Mouse (Mus musculus) hindbrain, embryonic 14.5 days (tissue): ENCODE data around the gene Usp2. TPM values are rescaled to one million over a fixed set of nuclear protein-coding genes. Genes with fewer than 3 reads are reported as not detected.

Experiments
- ATAC-seq: fragments of 200-750 bp; cut with Nextera tagmentation; 2 replicates; pipeline ENCODE4 v1.8.0; 2017; ENCODE audit warnings: moderate number of reproducible peaks, mild to moderate bottlenecking, moderate TSS enrichment, moderate library complexity; ENCODE audit not compliant: low FRiP score
- DNase-seq: peaks from one replicate; pipeline ENCODE4 v3.0.0-alpha.2; 2015; ENCODE audit warnings: low spot score
- H3K27ac ChIP-seq: fragments of 300-500 bp; sonication (generic); 2 replicates; pipeline ENCODE4 v1.5.1; 2014; ENCODE audit warnings: mild to moderate bottlenecking, moderate library complexity
- H3K27me3 ChIP-seq: fragments of 300-500 bp; sonication (generic); 2 replicates; pipeline ENCODE4 v1.6.1; 2014; ENCODE audit warnings: mild to moderate bottlenecking, low read length, mixed read lengths; ENCODE audit not compliant: control insufficient read depth, insufficient read depth
- H3K36me3 ChIP-seq: fragments of 300-500 bp; sonication (generic); replicated peaks from 2 replicates; pipeline ENCODE4 v1.6.1; 2014; ENCODE audit not compliant: control insufficient read depth, insufficient read depth
- H3K4me1 ChIP-seq: fragments of 300-500 bp; sonication (generic); replicated peaks from 2 replicates; pipeline ENCODE4 v1.6.1; 2014; ENCODE audit warnings: antibody characterized with exemption, low read length, mixed read lengths; ENCODE audit not compliant: control insufficient read depth, insufficient read depth
- H3K4me2 ChIP-seq: fragments of 300-500 bp; sonication (generic); replicated peaks from 2 replicates; pipeline ENCODE4 v1.6.1; 2014; ENCODE audit warnings: mild to moderate bottlenecking, moderate library complexity
- H3K4me3 ChIP-seq: fragments of 300-500 bp; sonication (generic); replicated peaks from 2 replicates; pipeline ENCODE4 v1.5.1; 2014; ENCODE audit warnings: mild to moderate bottlenecking, low read length
- H3K9ac ChIP-seq: fragments of 300-500 bp; sonication (generic); 2 replicates; pipeline ENCODE4 v1.6.1; 2014
- H3K9me3 ChIP-seq: fragments of 300-500 bp; sonication (generic); 2 replicates; pipeline ENCODE4 v1.6.1; 2016; ENCODE audit warnings: low read length; ENCODE audit not compliant: control insufficient read depth
- WGBS: fragments of 180-500 bp; shearing (Covaris S2); extraction: QIAGEN DNeasy Blood & Tissue Kit; methylation state at CpG from one replicate; pipeline ENCODE4 v1.1.7; 2014; 5-methylcytosine and 5-hydroxymethylcytosine counted together
- polyA plus RNA-seq: library from polyadenylated mRNA; unstranded; fragments of >200 nt; fragmentation: Nextera tagmentation; extraction: Ambion mirVana; gene quantifications from 2 replicates; pipeline ENCODE4 v1.2.1, GENCODE M21; 2014

Usp2 gene
- polyA plus RNA-seq, 1 experiment from 2014 or later, result 8.4 TPM

GRCm38 (mm10) chr9:44072599-44072915 lies 5.7 kb downstream of the Usp2 start:
- 0 out of 2 replicates have a peak overlapping the region, but pooled peaks have one; percentile 3 for H3K4me3 ChIP-seq
- ATAC-seq, result peak; percentile 5; the same call in 1 of the 2 replicates
- H3K4me1 ChIP-seq, result peaks cover 14% of the 10 kb centered on the region; the same call in 1 of the 2 replicates
- H3K27me3 ChIP-seq, result no peaks in the 10 kb centered on the region
- peak overlapping the region; percentile 78 for H3K27ac ChIP-seq
- H3K9ac ChIP-seq, result 0 out of 2 replicates have a peak overlapping the region, but pooled peaks have one; percentile 10
- no peaks in the 10 kb centered on the region for H3K9me3 ChIP-seq
- WGBS, result 11% methylated on average over 4 of the region's 4 CpGs
- no peak for DNase-seq
- peak overlapping the region; percentile 31 for H3K4me2 ChIP-seq
- no peaks in the 10 kb centered on the region for H3K36me3 ChIP-seq

- Histone ChIP-seq H3K4me1 (peaks cover 14% of the 10 kb centered on the region; the same call in 1 of the 2 replicates), H3K27ac (peak overlapping the region; percentile 78), H3K9me3 (no peaks in the 10 kb centered on the region), H3K27me3 (no peaks in the 10 kb centered on the region), H3K4me3 (0 out of 2 replicates have a peak overlapping the region, but pooled peaks have one; percentile 3), H3K9ac (0 out of 2 replicates have a peak overlapping the region, but pooled peaks have one; percentile 10), H3K4me2 (peak overlapping the region; percentile 31), H3K36me3 (no peaks in the 10 kb centered on the region)
- DNase-seq (no peak), ATAC-seq (no peak)
- WGBS, result 30% methylated on average over 5 of the region's 5 CpGs
Observed at GRCm38 (mm10) chr9:44073115-44073514, 6.3 kb downstream of the Usp2 start.

GRCm38 (mm10) chr9:44074395-44075275 lies 7.8 kb downstream of the Usp2 start:
- H3K36me3 ChIP-seq, result no peaks in the 10 kb centered on the region
- peaks cover 23% of the 10 kb centered on the region for H3K4me1 ChIP-seq
- ATAC-seq, result no peak
- 55% methylated on average over 9 of the region's 9 CpGs for WGBS
- H3K9me3 ChIP-seq, result no peaks in the 10 kb centered on the region
- no peak for DNase-seq
- H3K4me3 ChIP-seq, result no peak overlapping the region
- H3K27me3 ChIP-seq, result no peaks in the 10 kb centered on the region
- H3K9ac ChIP-seq, result no peak overlapping the region
- H3K27ac ChIP-seq, result no peak overlapping the region
- no peak overlapping the region for H3K4me2 ChIP-seq

- no peak overlapping the region for H3K27ac ChIP-seq
- H3K36me3 ChIP-seq, result no peaks in the 10 kb centered on the region
- ATAC-seq (no peak), DNase-seq (no peak)
- no peaks in the 10 kb centered on the region for H3K27me3 ChIP-seq
- 72% methylated on average over 24 of the region's 24 CpGs for WGBS
- no peak overlapping the region for H3K4me2 ChIP-seq
- H3K9me3 ChIP-seq, result no peaks in the 10 kb centered on the region
- H3K9ac ChIP-seq, result no peak overlapping the region
- H3K4me1 ChIP-seq, result peaks cover 21% of the 10 kb centered on the region
- H3K4me3 ChIP-seq, result no peak overlapping the region
Observed at GRCm38 (mm10) chr9:44075276-44075995, 8.6 kb downstream of the Usp2 start.

GRCm38 (mm10) chr9:44075996-44076763 lies 9.4 kb downstream of the Usp2 start:
- WGBS, result 72% methylated on average over 16 of the region's 16 CpGs
- H3K4me3 ChIP-seq, result no peak overlapping the region
- ATAC-seq, result no peak
- no peaks in the 10 kb centered on the region for H3K27me3 ChIP-seq
- H3K9me3 ChIP-seq, result no peaks in the 10 kb centered on the region
- no peak overlapping the region for H3K4me2 ChIP-seq
- no peaks in the 10 kb centered on the region for H3K36me3 ChIP-seq
- DNase-seq, result no peak
- H3K27ac ChIP-seq, result no peak overlapping the region
- H3K9ac ChIP-seq, result no peak overlapping the region
- peaks cover 19% of the 10 kb centered on the region for H3K4me1 ChIP-seq

- 8% methylated on average over 5 of the region's 5 CpGs for WGBS
- peaks cover 15% of the 10 kb centered on the region for H3K4me1 ChIP-seq
Observed at GRCm38 (mm10) chr9:44076764-44077120, 9.9 kb downstream of the Usp2 start.

GRCm38 (mm10) chr9:44077266-44077910 lies 10.6 kb downstream of the Usp2 start:
- no peak overlapping the region for H3K4me2 ChIP-seq

More at GRCm38 (mm10) chr9:44076764-44077120, 9.9 kb downstream of the Usp2 start:
- Histone ChIP-seq H3K27me3 (no peaks in the 10 kb centered on the region), H3K27ac (no peak overlapping the region), H3K4me2 (no peak overlapping the region), H3K9ac (no peak overlapping the region), H3K9me3 (no peaks in the 10 kb centered on the region), H3K4me3 (no peak overlapping the region), H3K36me3 (no peaks in the 10 kb centered on the region)
- ATAC-seq, result no peak
- DNase-seq, result peak; percentile 64

GRCm38 (mm10) chr9:44078136-44078797 lies 11.4 kb downstream of the Usp2 start:
- no peak for ATAC-seq
- Histone ChIP-seq H3K27ac (no peak overlapping the region), H3K9ac (no peak overlapping the region), H3K36me3 (no peaks in the 10 kb centered on the region), H3K9me3 (no peaks in the 10 kb centered on the region), H3K4me2 (no peak overlapping the region), H3K4me3 (no peak overlapping the region), H3K27me3 (peaks cover 2% of the 10 kb centered on the region; the same call in 1 of the 2 replicates), H3K4me1 (peaks cover 8% of the 10 kb centered on the region; the same call in 1 of the 2 replicates)
- no peak for DNase-seq
- 78% methylated on average over 10 of the region's 10 CpGs for WGBS

More at GRCm38 (mm10) chr9:44077266-44077910, 10.6 kb downstream of the Usp2 start:
- Histone ChIP-seq H3K9ac (no peak overlapping the region), H3K27ac (no peak overlapping the region), H3K9me3 (no peaks in the 10 kb centered on the region), H3K27me3 (no peaks in the 10 kb centered on the region; the same call in 1 of the 2 replicates), H3K36me3 (no peaks in the 10 kb centered on the region), H3K4me3 (no peak overlapping the region), H3K4me1 (peaks cover 9% of the 10 kb centered on the region; the same call in 1 of the 2 replicates)
- ATAC-seq (no peak), DNase-seq (no peak)
- WGBS, result 86% methylated on average over 11 of the region's 11 CpGs
